Mouse (Mus musculus) mesoderm, embryonic 11.5 days (tissue): ENCODE results near the gene Olfr33.

Source experiments
- DNase-seq: peaks from one replicate; pipeline ENCODE4 v3.0.0-alpha.2; 2012; ENCODE audit warnings: low read depth, low spot score

Olfr33 gene

DNA sequence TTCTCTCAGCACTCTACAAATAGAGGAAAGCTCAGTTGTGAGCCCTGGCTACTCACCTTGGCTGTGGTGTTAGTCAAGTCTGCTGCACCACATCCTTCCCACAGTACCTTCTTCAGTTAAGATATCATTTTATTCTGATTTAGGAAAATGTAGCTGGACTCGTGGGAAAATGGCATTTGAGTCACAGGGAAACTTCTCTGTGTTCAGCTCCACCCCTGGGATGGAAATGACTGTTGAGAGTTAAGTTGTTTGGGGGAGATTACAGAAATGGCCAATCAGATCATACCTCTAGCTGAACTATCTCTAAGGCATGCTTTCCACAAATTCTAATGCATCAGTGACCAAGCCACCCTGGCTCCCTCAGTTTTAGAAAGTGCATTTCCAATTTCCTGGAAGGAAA, at the start of gene Olfr33:
Gene Olfr33 (minus strand): TSS at position 101 of the 400 bp plus-strand sequence.
- DNase-seq: no peak

DNA sequence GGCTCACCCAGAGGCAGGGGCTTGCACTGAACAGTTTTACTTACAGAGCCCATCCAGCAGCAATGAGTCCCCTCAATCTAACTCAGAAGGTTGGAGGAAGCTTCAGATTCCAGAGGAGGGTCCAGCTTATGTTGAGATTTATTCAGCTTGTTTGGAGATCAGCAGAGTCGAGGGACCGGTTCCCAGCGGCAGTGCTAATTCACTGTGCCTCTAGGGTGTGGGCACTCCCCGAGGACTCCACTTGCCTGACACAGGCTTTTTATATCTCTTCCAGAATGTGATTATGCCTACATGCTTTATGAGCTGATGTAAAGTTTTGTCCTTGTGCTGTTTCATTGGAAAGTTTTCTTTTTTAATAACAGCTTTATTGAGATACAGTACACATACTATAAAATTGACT, 40.4 kb upstream of the Olfr33 start, which contains the start of the genes Olfr560 and Olfr78:
Gene Olfr560 (minus strand): TSS at position 101 of the 400 bp plus-strand sequence.
Gene Olfr78 (minus strand): TSS at position 206 of the 400 bp plus-strand sequence.
- DNase-seq: no peak

DNA sequence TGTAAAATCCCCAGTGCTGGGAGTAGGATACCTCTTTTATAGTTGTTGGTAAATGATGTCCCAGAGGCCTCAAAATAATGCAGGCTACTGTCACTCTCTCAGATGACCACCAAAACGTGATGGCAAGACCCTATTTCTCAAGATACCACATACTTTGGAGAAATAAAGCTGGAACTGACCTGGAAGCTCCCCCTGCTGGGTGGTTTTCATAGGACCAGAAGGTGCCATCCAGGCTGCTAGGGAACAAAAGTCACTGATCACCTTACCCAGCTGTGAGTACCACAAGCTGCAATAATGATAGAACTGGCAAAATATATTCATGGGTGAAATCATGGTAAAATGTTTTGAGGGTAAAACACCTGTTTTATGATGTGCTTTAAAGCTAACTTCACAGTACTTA, 33.2 kb upstream of the Olfr33 start:
- DNase-seq: no peak

DNA sequence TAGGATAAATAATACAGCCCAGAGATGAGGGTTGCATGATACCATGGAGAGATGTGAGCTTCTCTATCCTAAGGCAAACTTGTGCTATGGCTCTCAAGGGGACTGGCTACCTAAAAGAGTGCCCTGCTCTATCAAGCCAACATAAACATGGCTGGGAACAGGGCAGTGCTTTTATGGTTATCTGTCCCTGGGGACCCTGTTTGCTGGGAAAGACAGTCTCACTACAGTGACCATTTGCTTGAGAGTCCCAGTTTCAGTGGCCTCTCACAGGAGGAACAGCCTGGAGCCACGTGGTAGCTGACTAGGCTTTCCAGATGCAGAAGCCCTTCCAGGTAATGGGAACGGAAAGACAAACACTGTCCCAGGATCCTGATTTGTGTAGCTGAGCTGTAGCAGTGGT, 18.8 kb upstream of the Olfr33 start:
- DNase-seq: peak; percentile 33

GRCm38 (mm10) chr7:102733793-102734192, 14.9 kb upstream of the Olfr33 start:
- DNase-seq: no peak

DNA sequence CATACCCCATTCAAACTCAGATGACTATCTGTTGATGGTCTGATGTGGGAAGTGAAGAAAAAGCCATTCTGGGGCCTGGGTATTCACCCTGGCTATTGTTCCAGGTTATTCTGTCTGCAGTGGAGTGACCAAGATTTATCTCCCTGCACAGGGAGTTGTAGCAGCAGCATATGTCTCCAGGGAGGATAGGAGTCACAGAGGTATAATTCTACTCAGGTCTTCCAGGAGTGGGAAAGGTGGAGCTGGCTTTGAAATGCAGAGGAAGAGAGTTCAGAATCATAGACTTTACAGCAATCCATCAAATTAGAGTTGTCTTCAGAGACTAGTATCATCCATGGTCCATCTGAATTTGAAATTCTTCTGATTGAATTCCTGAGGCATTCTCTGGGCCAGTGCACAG, 8.5 kb upstream of the Olfr33 start, which contains the start of gene Olfr559:
Gene Olfr559 (minus strand): TSS at position 101 of the 400 bp plus-strand sequence.
- DNase-seq: no peak

DNA sequence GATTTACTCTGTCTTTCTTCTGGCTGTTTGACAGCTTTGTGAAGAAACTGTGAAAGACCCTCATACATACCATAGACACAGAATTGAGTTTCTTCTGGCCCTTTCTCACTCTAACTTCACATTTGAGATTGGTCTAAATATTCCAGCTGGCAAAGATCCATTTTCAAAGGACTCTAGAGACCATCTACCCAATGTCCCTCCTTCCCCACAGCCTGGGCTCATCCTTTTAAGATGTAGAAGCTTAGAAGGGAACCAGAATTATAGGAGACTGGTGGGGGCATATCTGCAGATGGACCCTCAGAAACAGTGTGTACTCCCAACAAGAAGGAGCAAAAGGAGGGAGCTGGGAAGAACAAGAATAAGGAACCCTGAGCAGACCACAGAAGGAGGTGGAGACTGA, 17.0 kb downstream of the Olfr33 start, which contains the start of gene Olfr558:
Gene Olfr558 (plus strand): TSS at position 301 of the 400 bp plus-strand sequence.
- no peak for DNase-seq

DNA sequence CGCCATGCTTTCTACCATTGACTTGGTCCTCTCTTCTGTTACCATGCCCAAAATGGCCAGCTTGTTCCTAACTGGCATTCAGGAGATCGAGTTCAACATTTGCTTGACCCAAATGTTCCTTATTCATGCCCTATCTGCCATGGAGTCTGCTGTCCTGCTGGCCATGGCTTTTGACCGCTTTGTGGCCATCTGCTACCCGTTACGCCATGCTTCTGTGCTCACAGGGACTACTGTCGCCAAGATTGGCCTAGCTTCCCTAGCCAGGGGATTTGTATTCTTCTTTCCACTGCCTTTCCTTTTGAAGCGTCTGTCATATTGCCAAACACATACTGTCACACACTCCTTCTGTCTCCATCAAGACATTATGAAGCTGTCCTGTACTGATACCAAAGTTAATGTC, 20.4 kb downstream of the Olfr33 start:
- no peak for DNase-seq

DNA sequence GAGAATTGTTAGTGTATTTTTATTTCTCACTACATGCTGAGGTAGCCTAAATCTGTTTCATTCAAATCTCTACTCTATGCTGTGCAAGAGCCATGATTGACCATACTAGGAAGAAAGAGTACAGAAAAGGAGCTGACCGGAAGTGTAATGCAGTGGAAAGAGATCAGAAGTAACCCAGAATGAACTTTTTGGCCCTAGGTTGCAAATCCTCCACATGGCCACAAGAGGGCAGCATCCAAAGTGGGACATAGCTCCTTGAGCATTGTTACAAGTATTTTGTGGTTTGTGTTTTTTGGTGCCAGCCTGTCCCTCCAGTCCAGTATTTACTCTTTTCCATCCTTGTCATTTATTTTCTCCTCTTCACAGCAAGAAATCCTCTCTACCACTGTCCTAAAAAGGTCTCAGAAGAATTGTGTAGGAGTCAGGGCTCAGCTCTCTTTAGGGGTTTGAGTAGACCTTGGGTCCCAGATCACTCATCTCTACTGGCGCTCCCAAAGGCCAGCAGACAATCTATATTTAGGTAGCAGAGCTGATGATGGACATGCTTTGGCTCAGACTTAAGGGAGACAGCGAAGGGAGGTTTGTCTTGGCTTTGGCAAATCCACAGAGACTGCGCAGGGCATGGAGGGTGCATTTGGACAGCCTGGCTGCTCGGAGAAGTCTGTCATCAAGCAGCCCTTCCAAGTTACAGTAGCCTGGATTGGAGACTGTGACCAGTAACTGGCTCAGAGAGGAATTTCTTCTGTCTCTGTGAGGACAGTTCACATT, 23.3 kb downstream of the Olfr33 start, which contains the start of gene Olfr557:
Gene Olfr557 (plus strand): TSS at position 553 of the 768 bp plus-strand sequence.
- DNase-seq: peak; percentile 51

DNA sequence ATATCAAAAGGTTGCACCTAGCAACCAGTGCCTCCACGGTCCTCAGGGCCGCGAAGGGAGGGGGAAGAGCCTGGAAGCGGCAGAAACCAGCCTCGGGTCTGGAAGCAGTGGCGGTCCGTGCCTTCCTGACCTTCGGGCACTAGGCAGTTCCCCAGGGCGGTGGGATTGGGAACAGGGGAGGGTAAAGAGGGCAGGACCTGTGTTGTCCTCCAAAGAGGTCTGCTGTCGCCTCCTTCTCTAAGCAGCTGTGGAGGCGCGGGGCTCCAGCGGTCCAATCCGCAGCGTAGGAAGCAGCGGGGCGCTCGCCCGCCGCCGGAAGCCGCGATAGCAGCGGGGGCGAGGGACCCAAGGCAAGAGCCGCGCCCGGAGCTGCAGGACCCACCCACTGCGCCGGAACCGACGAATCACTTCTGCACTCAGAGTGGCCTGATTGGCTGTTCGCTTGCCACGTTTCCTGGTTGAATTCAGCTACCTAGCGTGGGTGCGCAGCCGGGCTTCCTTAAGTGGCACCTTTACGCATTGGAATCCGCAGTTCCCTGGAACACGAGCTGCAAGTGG, 31.8 kb downstream of the Olfr33 start, which contains the start of gene Trim68:
Gene Trim68 (minus strand): TSS at position 384 of the 558 bp plus-strand sequence.
- DNase-seq: peak; percentile 89

GRCm38 (mm10) chr7:102681916-102682315, 37.0 kb downstream of the Olfr33 start:
- DNase-seq: no peak

GRCm38 (mm10) chr7:102676225-102676624, 42.6 kb downstream of the Olfr33 start:
- no peak for DNase-seq

- DNase-seq: peak; percentile 15
Measured at GRCm38 (mm10) chr7:102665378-102665777, 53.5 kb downstream of the Olfr33 start.

DNA sequence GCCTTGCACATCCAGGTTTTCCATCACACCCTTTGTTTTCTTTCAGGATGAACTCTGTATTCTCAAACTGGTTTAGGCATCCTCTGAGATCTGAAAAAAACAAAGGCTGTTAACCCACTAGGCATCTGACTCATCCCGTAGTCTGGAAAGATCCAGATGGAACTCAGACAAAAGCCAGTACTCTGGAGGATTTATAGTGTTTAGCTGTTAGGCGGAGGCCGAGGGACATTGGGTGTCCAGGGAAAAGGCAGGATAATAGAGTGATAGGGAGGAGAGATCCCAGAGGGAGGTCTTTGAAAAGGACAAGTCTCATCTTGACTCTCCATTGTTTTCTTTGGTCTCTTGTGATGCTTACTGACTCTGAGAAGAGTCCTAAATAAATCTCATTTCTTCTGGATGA, 54.3 kb downstream of the Olfr33 start, which contains the start of gene Olfr556:
Gene Olfr556 (plus strand): TSS at position 301 of the 400 bp plus-strand sequence.
- no peak for DNase-seq
